Mouse (Mus musculus) forelimb bud, embryonic 11.5 days (tissue): ENCODE results near the gene Tmem59.

Experiments used
- DNase-seq: peaks from one replicate; pipeline ENCODE4 v3.0.0-alpha.2; 2012; ENCODE audit warnings: low read depth, low spot score

The Tmem59 gene

GRCm38 (mm10) chr4:107179561-107179960, 1.4 kb downstream of the Tmem59 start:
- no peak for DNase-seq

DNA sequence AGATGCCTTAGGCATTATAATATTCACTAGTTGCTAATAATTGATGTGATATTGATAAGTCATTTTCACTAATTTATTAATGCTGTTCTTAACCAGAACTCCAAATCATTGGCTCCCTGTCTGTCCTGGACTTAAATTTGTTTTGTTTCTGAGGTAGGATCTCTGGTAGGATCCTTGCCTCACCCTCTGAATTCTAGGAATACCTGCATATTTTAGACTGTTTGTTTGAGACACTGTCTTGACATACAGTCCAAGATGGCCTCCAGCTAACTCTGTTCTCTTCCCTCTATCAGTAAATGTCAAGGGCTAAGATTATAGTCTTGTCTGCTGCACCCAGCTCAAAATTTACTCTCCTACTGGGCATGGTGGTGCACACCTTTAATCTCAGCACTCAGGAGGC, 2.5 kb downstream of the Tmem59 start:
- DNase-seq = no peak

- DNase-seq = no peak
These were observed 3.7 kb downstream of the Tmem59 start for GRCm38 (mm10) chr4:107181866-107182265.

DNA sequence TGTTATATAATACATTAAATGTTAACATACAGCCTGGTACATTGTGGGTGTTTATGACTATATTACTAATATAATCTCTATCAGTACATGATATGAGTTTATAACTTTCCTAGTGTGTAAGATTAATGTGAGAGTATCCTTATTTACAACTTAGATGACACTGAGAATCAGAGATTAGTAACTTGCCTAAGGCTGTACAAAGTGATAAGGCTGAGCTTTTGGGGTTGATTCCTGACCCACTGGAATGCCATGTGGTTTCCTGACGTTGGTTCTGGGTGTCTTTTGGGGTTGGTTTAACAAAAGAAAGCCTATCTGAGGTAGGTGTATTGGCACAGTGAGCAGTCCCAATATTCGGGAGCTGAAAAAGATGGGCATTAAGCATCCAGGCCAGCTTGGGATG, 4.6 kb downstream of the Tmem59 start:
- no peak for DNase-seq

GRCm38 (mm10) chr4:107183203-107183602, 5.0 kb downstream of the Tmem59 start:
- no peak for DNase-seq

DNA sequence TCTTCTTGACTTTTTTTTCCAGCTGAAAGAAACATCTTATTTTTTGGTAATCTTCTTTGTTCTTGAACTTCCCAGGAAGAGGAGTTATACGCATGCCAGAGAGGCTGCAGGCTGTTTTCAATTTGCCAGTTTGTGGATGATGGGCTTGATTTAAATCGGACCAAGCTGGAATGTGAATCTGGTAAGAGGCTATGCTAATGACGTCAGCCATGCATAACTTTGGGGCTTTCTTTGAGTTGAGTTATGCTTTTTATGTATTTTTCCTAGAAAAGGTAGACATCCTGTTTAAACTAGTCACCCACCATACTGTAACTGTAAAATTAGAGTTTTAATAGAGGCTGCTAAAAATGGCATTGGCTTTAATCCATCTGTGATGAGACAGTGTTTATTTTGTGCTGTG, 7.5 kb downstream of the Tmem59 start:
- DNase-seq = peak; percentile 55

DNA sequence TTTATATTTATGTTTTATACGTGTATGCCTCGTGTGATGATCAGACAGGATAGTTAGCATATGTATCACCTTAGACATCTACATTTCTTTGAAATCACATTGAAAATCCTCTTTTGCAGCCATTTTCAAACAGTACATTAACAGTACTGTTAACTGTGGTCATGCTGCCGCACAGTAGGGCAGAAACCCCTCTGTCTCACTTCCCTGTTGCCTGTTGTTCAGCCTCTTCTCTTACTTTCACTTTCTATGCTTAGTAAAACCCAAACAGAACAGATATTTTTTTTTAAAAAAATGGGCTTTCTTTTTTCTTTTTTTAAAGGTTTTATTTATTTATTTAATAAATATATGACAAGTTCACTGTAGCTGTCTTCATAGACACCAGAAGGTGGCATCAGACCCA, 15.6 kb downstream of the Tmem59 start:
- no peak for DNase-seq

- DNase-seq = no peak
These were observed 18.3 kb downstream of the Tmem59 start for GRCm38 (mm10) chr4:107196454-107196853.

DNA sequence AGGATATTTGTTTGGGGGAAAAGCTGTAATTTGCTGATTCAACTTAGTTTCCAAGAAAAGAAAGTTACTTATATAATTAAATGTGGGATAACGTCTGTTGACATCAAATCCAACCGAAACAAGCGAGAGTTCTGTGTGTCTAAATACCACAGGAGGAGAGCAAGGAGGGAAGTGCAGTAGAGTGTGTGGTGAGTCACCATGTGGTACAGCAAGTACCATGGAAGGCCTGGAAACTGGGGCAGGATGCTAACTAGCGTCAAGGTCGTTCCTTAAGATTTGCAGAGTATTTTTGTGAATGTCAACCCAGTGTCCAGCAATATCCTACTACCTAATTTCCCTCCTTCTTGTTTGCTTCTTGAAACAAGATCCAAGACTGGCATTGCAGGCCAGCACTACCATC, 19.9 kb downstream of the Tmem59 start:
- no peak for DNase-seq

DNA sequence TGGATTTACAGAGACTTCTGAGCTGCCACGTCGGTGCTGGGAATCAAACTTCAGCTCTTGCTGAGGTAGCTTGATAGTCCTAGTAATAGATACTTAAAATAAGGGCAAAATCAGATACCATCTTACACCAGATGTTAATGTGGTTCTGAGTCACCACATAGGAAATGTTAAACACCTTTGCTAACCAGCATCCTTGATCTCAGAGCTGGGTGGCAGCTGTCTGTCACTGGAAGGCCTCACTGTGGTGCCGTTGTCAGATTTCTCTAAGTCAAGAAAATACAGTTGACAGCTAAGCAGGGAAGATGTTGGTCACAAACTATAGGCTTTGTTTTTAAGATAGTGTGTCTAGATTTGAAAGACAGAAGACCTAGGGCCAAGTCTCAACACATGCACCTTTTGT, 23.6 kb downstream of the Tmem59 start:
- DNase-seq = no peak

GRCm38 (mm10) chr4:107203001-107203400, 24.8 kb downstream of the Tmem59 start:
- DNase-seq = no peak

DNA sequence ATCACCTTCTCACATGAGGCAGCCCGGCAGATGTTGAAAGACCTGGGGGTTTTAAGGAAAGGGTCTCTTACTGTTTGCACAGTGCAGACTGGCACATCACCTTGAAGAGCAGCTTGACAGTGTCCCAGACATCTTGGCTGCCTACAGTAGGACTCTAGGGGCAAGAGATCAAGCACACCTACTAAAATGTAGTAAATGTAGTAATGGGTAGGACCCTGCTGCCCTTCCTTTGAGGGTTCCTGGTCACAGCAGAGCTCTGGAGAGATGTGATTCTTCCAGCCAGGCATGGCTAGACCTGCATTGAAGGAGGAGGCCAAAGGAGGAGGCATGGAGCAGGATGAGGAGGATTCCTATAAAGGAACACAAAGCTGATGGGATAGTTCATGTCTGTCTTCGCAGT, 28.8 kb downstream of the Tmem59 start:
- no peak for DNase-seq

GRCm38 (mm10) chr4:107208880-107209279, 30.7 kb downstream of the Tmem59 start, which contains the start of gene Ldlrad1:
Gene Ldlrad1, plus strand, starts transcription at chr4:107209180.
- DNase-seq = no peak

DNA sequence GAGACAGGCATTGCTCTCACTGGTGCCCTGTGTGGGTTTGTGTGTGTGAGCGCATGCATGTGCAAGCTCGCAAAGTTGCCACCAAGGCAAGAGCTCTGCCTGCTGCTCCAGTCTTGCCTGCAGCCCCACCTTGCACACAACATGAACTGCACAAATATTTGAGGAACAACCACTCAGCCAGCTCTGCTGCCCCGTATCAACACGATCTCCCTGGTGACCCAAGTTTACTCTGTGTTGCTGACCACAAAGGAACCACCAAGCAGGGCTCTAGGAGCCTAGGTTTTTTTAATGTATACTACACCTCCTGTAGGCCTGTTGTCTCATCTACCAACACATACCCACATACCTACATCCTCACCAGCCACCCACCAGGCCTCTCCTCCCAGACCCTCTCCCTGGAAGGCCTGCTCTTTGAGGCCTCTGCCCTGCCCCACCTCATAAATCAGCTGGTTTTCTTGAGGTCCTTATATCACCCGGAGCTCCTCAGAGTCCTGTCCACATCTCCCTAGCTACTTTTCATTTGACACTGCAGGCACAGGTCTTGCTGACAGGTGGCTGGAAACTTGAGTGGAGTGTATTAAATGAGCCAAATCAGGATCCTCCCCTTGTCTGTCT, 32.4 kb downstream of the Tmem59 start:
- DNase-seq = no peak

DNA sequence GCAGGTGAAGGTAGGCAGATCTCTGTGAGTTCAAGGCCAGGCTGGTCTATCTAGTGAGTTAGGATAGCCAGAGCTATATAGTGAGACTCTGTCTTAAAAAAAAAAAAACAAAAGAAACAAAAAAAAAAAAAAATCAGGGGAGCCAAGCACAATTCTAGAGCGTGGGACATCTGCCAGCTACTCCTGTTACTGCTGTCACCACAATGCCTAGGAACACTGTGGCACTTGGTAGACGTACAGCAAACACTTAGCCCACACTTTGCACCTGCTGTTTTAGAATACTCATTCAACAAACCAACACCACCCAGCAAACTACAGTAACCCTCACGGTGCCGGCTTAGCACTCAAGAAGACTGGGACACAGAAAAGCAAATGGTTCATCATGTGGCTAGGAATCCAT, 33.3 kb downstream of the Tmem59 start:
- DNase-seq = no peak

DNA sequence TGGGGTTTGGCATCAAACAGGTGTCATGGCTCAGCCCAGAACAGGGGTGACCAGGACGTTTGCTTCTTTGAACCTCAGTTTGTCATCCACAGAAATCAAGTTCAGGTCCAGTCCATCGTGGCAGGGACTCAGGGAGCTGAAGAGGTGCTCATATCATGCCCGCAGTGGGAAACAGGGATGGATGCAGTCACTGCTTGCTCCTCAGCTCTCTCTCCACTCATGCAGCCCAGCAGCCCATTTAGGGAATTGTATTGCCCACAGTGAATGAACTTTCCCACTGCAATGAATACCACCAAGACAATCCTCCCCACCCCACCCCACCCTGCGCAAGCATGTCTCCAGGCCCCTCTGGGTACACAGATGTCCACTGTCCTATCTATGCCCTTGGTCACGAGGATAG, 33.7 kb downstream of the Tmem59 start:
- no peak for DNase-seq

- no peak for DNase-seq
These were observed 35.2 kb downstream of the Tmem59 start for GRCm38 (mm10) chr4:107213279-107214011.

DNA sequence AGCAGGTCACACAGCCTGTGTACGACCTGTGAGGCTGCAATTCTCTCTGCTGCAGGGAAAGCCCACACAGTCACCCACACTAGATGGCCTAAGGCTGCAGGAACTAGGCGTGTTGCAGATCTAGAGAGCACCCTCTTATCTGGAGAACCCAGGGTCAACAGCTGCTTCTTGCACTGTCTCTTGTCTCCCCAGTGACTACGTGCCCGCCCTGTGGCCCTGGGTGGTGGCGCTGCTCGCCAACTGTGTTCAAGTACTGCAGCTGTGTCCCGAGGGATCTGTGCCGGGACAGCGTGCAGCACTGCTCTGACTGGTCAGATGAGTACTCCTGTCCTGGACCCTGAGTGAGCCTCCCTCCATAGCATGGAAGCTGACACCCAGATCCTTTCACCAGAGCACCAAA, 39.4 kb downstream of the Tmem59 start:
- DNase-seq = no peak

GRCm38 (mm10) chr4:107221524-107221923, 43.3 kb downstream of the Tmem59 start:
- no peak for DNase-seq

DNA sequence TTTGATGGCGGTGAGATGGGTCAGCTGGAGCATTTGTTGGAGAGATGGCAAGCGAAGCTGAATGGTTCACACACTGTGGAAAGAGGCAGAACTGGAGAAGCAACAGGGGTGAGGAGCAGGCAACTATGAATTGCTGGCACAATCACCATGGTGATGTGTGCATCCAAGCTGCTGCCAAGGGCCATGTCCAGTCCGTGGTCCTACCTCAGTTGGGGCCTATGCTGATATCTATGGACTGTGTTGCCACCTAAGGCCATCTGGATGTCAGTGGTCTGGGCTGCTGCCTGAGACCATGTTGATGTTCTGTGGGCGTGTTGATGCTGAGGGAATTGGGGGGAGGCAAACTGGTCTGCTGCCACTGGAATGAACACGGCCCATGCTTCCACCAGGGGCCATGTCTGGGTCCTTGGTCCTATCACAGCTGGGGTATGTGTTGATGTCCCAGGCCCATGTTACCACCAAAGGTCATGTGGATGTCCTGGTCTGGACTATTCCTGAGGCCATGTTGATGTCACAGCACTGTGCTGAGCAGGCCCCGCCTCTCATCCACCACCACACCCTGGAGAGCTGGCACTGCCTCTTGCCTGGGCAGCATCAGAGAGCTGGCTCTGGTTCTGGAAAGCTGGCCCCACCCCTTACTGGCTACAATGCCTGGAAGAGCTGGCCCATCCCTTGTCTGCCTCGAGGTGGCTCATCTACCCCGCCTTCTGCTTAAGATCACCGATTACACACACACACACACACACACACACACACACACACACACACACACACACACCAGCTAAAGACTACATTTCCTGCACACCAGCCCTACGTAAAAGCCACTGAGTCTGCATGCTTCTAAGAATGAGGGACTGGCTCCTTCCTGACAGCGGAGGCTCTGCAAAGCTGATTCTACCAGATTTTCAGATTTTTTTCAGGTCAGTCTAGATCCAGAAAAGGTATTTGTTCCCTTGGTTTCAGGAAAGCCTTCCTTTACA, 45.3 kb downstream of the Tmem59 start:
- no peak for DNase-seq

DNA sequence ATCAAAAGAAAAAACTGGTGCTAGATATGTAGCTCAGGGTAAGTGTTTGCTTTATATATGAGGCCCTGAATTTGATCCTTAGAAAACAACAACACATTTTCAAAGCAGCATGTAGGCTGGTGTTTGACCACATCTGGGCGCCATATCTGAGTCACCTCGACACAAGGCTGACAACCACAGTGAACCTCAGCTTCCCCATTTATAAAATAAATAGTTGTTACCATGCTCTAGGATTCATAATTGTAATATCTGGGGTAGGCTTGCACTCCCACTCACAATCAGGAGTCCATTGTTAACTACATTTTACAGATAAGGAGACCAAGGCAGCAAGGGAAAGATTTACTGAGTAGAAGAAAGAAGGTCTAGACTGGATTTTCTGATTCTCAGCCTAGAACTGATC, 48.1 kb downstream of the Tmem59 start:
- no peak for DNase-seq

GRCm38 (mm10) chr4:107232219-107232618, 54.0 kb downstream of the Tmem59 start:
- DNase-seq = no peak
